Mouse (Mus musculus) CD4-positive, CD25-positive, alpha-beta regulatory T cell (primary cell): ENCODE results near the gene Tradd. TPM values are rescaled to one million over a fixed set of nuclear protein-coding genes. Genes with fewer than 3 reads are reported as not detected.

ENCODE experiments used
- polyA plus RNA-seq: library from polyadenylated mRNA; unstranded; fragments of 100-300 nt; shearing (Covaris generic); gene quantifications from one replicate; pipeline ENCODE4 v1.2.1, GENCODE M21; 2017

Tradd gene
- 80.1 TPM for polyA plus RNA-seq

DNA sequence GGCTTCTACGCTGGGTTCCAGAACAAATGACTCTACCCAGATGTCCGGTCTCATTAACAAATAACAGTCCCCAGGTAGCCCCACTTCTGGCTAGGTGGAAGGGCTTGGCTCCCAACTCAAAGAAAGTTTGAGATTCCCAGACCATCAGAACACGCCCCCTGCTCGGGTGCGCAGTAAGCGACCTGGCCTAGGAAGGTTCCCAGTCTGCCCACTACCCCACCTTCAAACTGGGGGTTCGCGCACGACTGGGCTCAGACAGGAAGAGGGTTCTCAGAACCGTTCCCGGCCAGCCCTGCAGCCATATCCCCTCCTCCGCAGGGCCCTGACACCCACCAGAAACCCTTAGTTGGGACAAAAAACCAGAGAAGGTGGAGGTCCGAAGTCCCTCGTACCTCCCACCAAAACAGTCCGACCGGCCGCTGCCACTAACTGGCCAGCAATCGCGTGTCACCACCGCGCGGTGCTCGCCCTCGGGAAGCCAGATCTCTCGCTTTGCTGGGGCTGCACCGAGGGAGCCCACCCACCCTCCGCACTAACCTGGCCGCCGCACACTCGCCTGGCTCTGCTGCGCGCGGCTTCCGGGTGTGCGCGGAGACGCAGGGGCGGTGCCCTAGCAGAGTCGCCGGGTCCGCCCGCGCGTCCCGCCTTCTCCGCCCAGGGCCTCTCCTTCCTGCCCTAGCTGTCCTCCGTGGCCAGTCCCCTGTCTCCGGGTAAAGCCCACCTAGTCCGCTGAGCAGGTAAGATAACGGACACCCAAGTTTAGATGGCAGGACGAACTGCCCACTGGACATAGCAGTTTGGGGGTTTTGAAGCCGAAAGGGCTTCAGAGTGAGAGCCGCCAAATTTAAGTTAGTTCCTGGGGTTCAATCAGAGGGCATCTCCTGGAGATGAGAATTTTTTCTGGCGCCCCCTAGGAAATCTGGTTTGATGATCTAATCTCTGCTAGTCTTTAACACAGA lies at the start of gene Tradd, which contains the start of gene Fbxl8:
Gene Tradd, minus strand, starts transcription at position 586 of the 959 bp plus-strand sequence.
Gene Fbxl8, plus strand, starts transcription at position 625 of the 959 bp plus-strand sequence.

DNA sequence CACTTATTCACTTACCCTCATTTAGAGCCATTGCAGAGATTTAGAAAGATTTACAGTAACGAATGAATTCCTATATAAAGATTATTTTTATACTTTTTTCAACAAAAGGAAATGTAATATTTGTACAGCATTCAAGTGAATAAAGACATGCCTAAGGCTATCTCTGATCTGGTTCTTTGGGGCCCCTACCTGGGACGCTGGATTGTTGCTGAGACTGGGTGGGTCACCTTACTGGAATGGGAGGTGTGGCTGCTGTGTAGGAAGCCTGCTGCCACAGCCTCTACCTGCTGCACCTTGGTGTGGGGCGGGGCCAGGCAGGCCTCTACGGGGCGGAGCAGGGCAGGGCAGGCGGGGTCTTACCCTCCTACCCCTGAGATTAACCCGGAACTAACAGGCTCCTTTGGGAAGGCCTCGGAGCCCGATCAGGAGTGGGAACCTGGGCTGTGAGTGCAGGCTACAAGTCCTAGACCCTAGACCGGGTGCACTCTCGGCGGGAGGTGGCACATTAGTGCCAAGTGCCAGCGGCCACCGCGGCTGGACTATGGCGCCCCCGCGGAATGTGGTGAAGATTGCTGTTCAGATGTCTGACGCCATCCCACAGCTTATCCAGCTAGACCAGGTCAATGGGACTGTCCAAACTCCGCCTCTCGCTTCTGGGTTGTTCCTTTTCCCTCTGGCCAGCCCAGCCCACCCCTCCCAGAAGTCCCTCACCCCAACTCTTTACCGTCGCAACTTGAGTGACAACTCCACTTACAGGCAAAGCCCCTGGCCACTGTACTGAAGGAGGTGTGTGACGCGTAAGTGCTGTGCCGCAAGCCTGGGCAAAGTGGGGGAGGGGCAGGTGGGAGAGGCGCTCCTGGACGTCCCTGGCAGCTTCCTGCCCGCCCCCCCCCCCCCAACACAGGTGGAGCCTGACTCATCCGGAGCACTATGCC lies 41.1 kb upstream of the Tradd start, which contains the start of gene Elmo3:
Gene Elmo3, plus strand, starts transcription at position 391 of the 935 bp plus-strand sequence.

GRCm38 (mm10) chr8:105297511-105298192 lies 33.2 kb upstream of the Tradd start, which contains the start of gene E2f4:
TSS of gene E2f4 (plus strand) at chr8:105297663.

DNA sequence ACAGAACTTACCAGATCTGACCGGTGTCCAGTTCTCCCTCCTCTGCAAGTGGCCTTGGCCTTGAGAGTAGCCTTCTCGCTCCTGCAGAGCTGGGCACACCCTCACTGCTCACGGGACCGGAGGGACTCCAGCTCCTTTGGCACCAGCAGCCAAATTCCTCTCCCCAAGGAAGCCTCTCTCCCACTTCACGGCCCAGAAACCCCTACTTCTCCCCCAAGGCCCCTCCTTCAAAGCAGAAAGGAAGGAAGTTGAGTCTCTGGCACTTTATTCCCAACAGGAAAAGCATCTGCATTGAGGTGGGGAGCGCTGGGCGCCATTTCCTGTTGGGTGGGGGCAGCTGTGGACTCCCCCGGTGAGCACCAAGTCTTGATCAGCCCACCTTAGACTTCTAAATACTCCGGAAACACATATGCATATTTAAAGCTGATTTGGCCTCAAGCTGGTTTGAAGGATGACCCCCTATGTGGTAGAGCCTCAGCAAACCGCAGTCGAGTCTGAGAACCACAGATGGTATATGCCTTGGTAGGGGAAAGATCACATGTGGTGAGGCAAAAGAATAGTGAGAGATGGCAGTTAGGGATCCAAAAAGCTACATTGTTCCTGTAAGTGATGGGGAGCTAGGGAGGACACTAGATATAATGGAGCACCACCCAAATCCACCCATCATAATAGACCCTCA lies 31.6 kb upstream of the Tradd start, which contains the start of gene Exoc3l:
Gene Exoc3l, minus strand, starts transcription at position 207 of the 679 bp plus-strand sequence.

GRCm38 (mm10) chr8:105289805-105290460 lies 25.5 kb upstream of the Tradd start, which contains the start of gene 4931428F04Rik:
TSS of gene 4931428F04Rik (minus strand) at chr8:105289864.

GRCm38 (mm10) chr8:105275840-105276239 lies 11.4 kb upstream of the Tradd start, which contains the start of gene Nol3:
TSS of gene Nol3 (plus strand) at chr8:105276140.

DNA sequence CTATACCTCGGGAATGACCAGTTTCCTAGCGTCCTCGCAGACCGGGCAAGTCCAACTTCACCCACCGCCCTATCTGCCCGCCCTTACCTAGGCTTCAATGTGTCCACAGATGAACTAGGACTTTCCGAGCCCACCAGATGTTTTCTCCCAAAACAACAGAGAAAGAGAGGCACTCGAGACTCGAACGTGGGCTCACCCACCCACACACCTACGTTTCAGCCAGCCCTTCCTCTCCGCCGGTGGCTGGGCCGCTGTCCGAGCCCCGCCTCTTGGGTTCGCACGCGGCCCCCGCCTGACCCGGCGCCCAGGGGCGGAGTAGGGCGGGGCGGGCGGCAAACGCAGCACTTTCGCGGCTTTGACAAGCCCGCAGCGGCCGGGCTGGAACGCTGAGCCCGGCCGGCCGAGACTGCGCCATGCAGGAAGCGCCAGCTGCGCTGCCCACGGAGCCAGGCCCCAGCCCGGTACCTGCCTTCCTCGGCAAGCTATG lies 5.1 kb upstream of the Tradd start, which contains the start of gene Hsf4:
Gene Hsf4, plus strand, starts transcription at position 341 of the 487 bp plus-strand sequence.

GRCm38 (mm10) chr8:105254966-105255350 lies 9.5 kb downstream of the Tradd start, which contains the start of gene B3gnt9:
TSS of gene B3gnt9 (minus strand) at chr8:105255153.

GRCm38 (mm10) chr8:105224413-105225271 lies 39.8 kb downstream of the Tradd start, which contains the start of gene D230025D16Rik:
TSS of gene D230025D16Rik (plus strand) at chr8:105225145.

Other genes starting within 250 kb of the Tradd start
- not detected for gene Ces3a, start 216.0 kb downstream of the Tradd start, polyA plus RNA-seq
- gene Ces3b, start 180.9 kb downstream of the Tradd start, polyA plus RNA-seq, result not detected
- gene Ces4a, start 132.8 kb downstream of the Tradd start, polyA plus RNA-seq, result not detected
- gene Cbfb, start 93.9 kb downstream of the Tradd start, polyA plus RNA-seq, result 118 TPM
- gene D230025D16Rik, start 39.5 kb downstream of the Tradd start, polyA plus RNA-seq, result 27.3 TPM
- gene B3gnt9, start 9.5 kb downstream of the Tradd start, polyA plus RNA-seq, result 0.92 TPM
- 21.7 TPM for gene Fbxl8, start within 50 bp of the Tradd start, polyA plus RNA-seq
- 0.80 TPM for gene Hsf4, start 5.2 kb upstream of the Tradd start, polyA plus RNA-seq
- not detected for gene Nol3, start 11.5 kb upstream of the Tradd start, polyA plus RNA-seq
- 1.3 TPM for gene 4931428F04Rik, start 25.3 kb upstream of the Tradd start, polyA plus RNA-seq
- 1.5 TPM for gene Exoc3l, start 31.5 kb upstream of the Tradd start, polyA plus RNA-seq
- gene E2f4, start 33.1 kb upstream of the Tradd start, polyA plus RNA-seq, result 168 TPM
- gene Elmo3, start 41.0 kb upstream of the Tradd start, polyA plus RNA-seq, result 9.4 TPM
- 4.7 TPM for gene Lrrc29, start 61.7 kb upstream of the Tradd start, polyA plus RNA-seq
- 127 TPM for gene Tmem208, start 61.7 kb upstream of the Tradd start, polyA plus RNA-seq
- 1.7 TPM for gene Fhod1, start 83.3 kb upstream of the Tradd start, polyA plus RNA-seq
- gene Slc9a5, start 84.2 kb upstream of the Tradd start, polyA plus RNA-seq, result 0.91 TPM
- not detected for gene Plekhg4, start 108.7 kb upstream of the Tradd start, polyA plus RNA-seq
- gene Kctd19, start 148.9 kb upstream of the Tradd start, polyA plus RNA-seq, result 0.10 TPM
- not detected for gene Lrrc36, start 149.0 kb upstream of the Tradd start, polyA plus RNA-seq
- 0.35 TPM for gene Tppp3, start 206.9 kb upstream of the Tradd start, polyA plus RNA-seq
- gene Zdhhc1, start 232.3 kb upstream of the Tradd start, polyA plus RNA-seq, result 5.9 TPM